Mouse (Mus musculus): ENCODE data around the gene Ankmy2. TPM values are rescaled to one million over a fixed set of nuclear protein-coding genes. Genes with fewer than 3 reads are reported as not detected.
A peak's percentile ranks its signal among the peaks of the same experiment; 100 is the strongest.

The Ankmy2 gene
- total and polyA plus RNA-seq, 3 experiments = 7.0 to 15.5 (median 13.3) TPM

DNA sequence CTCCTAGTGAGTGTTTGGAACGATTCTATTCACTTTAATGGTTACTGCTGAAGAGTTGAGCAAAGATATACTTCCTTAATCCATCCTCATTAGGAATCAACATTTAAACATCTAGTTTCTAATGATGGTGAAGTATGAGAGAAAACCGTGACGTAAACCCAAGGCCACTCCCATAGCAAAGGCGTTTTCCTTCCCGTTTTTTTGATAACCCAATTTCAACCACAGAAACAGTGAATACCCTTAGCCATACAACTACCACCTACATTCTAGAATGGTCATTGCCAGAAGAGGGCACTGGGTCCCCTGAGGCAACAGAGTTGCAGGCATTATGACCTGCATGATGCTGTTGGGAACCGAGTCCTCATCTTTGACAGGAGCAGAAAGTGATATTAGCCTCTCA lies 39.8 kb upstream of the Ankmy2 start:
- H3K4me1 ChIP-seq (ENCODE audit: control insufficient read depth, insufficient read depth, low read length) = no peaks in the 10 kb centered on the region
- H3K27ac ChIP-seq = no peak overlapping the region
- H3K27me3 ChIP-seq (ENCODE audit: control insufficient read depth, insufficient read depth, low read length) = no peaks in the 10 kb centered on the region
- TF ChIP-seq EP300 (IDR thresholded peaks at IDR 0.05; ENCODE audit: insufficient read depth, low read depth, low read length) (no peak), CTCF (IDR thresholded peaks at IDR 0.05) (0 out of 2 replicates have a peak, but pooled peaks have one; percentile 8)
- peaks cover 2% of the 10 kb centered on the region; the same call in 1 of the 2 replicates for H3K36me3 ChIP-seq (ENCODE audit: control insufficient read depth, insufficient read depth, low read length)
- DNase-seq = no peak
- no peak overlapping the region for H3K4me3 ChIP-seq
- H3K79me2 ChIP-seq (replicated peaks; ENCODE audit: control insufficient read depth, insufficient read depth, low read length) = no peaks in the 10 kb centered on the region
- intact Hi-C loops (cut with DNase I) = loop anchor here (2.0 to 10.0 kb wide), 2 partner anchors 14 to 48 kb away; no protein-coding TSS in a partner anchor
- H3K9ac ChIP-seq (ENCODE audit: low read depth, low read length) = no peak overlapping the region
- WGBS = 87% methylated on average over 6 of the region's 6 CpGs

DNA sequence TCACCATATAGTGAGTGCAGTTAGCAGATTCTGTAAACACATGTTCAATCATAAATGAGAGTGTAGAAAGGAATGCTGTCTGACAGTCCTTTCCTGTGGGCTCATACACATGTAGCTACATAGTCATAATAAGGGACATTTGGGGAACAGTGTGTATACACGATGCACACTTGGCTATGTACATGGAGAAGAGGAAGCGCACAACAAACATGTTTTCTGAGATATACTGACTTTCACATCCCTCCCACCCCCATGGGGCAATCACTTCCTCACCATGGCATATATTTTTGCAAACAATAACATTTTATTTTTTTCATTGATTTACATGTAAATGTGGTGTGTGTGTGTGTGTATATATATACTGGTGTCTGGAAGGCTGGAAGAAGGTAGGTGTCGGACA lies 37.7 kb upstream of the Ankmy2 start:
- no peak for DNase-seq
- WGBS = 91% methylated on average over 3 of the region's 3 CpGs
- H3K79me2 ChIP-seq (replicated peaks; ENCODE audit: control insufficient read depth, insufficient read depth, low read length) = no peaks in the 10 kb centered on the region
- H3K27ac ChIP-seq = no peak overlapping the region
- no peaks in the 10 kb centered on the region for H3K4me1 ChIP-seq (ENCODE audit: control insufficient read depth, insufficient read depth, low read length)
- intact Hi-C loops (cut with DNase I) = loop anchor here (10.0 kb wide), 1 partner anchor 46 kb away; no protein-coding TSS in a partner anchor
- no peak for TF ChIP-seq EP300 (IDR thresholded peaks at IDR 0.05; ENCODE audit: insufficient read depth, low read depth, low read length)
- TF ChIP-seq CTCF (IDR thresholded peaks at IDR 0.05) = no peak
- no peak for TF ChIP-seq POLR2A (IDR thresholded peaks at IDR 0.05; ENCODE audit: insufficient read depth, low read depth, low read length)
- H3K27me3 ChIP-seq (ENCODE audit: control insufficient read depth, insufficient read depth, low read length) = no peaks in the 10 kb centered on the region
- no peak overlapping the region for H3K4me3 ChIP-seq
- no peak overlapping the region for H3K9ac ChIP-seq (ENCODE audit: low read depth, low read length)
- H3K36me3 ChIP-seq (ENCODE audit: control insufficient read depth, insufficient read depth, low read length) = peaks cover 2% of the 10 kb centered on the region; the same call in 1 of the 2 replicates

DNA sequence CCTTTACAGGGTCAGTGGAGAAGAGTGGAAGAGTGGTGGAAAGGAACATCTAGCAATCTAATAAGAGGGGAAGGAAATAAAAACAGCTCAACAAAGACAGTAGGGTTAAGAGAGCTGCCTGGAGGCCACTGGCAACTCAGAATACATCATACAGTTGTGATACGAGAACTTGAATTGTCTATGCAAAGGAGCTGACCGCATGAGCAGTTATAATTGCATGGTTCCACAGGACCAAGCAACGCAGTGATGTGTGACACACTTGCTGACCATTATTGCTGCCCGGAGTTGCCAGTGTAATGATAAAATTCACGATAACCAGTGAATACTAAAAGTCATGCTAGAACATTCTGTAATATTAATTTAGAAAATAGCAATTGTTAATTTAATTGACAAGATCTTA lies 30.9 kb upstream of the Ankmy2 start:
- Histone ChIP-seq H3K4me1 (ENCODE audit: control insufficient read depth, insufficient read depth, low read length) (no peaks in the 10 kb centered on the region; the same call in 1 of the 2 replicates), H3K36me3 (ENCODE audit: control insufficient read depth, insufficient read depth, low read length) (peaks cover 2% of the 10 kb centered on the region), H3K79me2 (replicated peaks; ENCODE audit: control insufficient read depth, insufficient read depth, low read length) (peaks cover 2% of the 10 kb centered on the region), H3K4me3 (no peak overlapping the region), H3K27me3 (ENCODE audit: control insufficient read depth, insufficient read depth, low read length) (no peaks in the 10 kb centered on the region), H3K9ac (ENCODE audit: low read depth, low read length) (no peak overlapping the region), H3K27ac (no peak overlapping the region)
- DNase-seq = no peak
- intact Hi-C loops (cut with DNase I) = no loop called here
- WGBS = 96% methylated on average over 5 of the region's 5 CpGs
- TF ChIP-seq EP300 (IDR thresholded peaks at IDR 0.05; ENCODE audit: insufficient read depth, low read depth, low read length) (no peak), POLR2A (IDR thresholded peaks at IDR 0.05; ENCODE audit: insufficient read depth, low read depth, low read length) (no peak), CTCF (IDR thresholded peaks at IDR 0.05) (no peak)

DNA sequence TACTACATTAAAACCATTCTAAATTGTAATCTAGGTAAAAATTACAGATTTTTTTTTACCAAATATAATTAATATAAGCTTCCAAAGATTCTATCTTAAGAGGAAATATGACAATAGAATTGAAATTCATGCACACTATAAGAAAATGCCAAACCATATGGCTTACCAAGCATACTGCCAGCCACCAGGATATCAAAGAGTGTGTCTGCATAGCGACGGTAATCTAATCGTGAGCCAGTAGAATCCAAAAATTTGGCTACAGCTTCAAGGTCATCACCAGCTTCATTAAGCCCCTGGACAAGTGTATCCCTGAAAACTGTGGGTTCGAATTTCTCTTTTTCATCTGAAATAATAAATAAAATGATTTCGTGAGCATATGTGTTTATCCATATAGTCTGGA lies 27.1 kb upstream of the Ankmy2 start:
- WGBS = 76% methylated on average over 5 of the region's 5 CpGs
- intact Hi-C loops (cut with DNase I) = loop anchor here (2.0 kb wide), 1 partner anchor 13 kb away; no protein-coding TSS in a partner anchor
- Histone ChIP-seq H3K4me1 (ENCODE audit: control insufficient read depth, insufficient read depth, low read length) (no peaks in the 10 kb centered on the region; the same call in none of the 2 replicates), H3K36me3 (ENCODE audit: control insufficient read depth, insufficient read depth, low read length) (peaks cover 15% of the 10 kb centered on the region), H3K79me2 (replicated peaks; ENCODE audit: control insufficient read depth, insufficient read depth, low read length) (peaks cover 2% of the 10 kb centered on the region), H3K4me3 (no peak overlapping the region), H3K27me3 (ENCODE audit: control insufficient read depth, insufficient read depth, low read length) (no peaks in the 10 kb centered on the region), H3K9ac (ENCODE audit: low read depth, low read length) (no peak overlapping the region), H3K27ac (no peak overlapping the region)
- TF ChIP-seq POLR2A (IDR thresholded peaks at IDR 0.05; ENCODE audit: insufficient read depth, low read depth, low read length) (no peak), EP300 (IDR thresholded peaks at IDR 0.05; ENCODE audit: insufficient read depth, low read depth, low read length) (no peak), CTCF (IDR thresholded peaks at IDR 0.05) (no peak)
- DNase-seq = no peak

DNA sequence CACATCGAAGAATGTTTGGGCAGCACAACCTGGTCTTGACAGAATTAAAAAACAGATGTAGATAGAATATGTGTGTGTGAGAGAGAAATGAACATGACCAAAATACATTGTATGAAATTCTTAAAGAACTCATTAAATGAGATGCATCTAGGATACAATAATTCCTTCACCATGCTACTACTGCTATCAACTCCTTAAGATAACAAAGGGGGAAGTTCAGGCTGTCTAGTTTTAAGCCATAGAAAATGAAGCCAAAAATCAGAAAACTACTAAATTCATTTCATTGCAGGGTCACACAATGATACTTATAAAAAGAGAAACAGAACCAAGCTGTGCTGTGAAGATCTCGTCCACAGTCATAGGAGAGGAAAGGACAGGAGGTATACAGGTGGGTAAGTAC lies 24.7 kb upstream of the Ankmy2 start:
- no peak for TF ChIP-seq EP300 (IDR thresholded peaks at IDR 0.05; ENCODE audit: insufficient read depth, low read depth, low read length)
- TF ChIP-seq POLR2A (IDR thresholded peaks at IDR 0.05; ENCODE audit: insufficient read depth, low read depth, low read length) = no peak
- TF ChIP-seq CTCF (IDR thresholded peaks at IDR 0.05) = no peak
- Histone ChIP-seq H3K27me3 (ENCODE audit: control insufficient read depth, insufficient read depth, low read length) (no peaks in the 10 kb centered on the region), H3K79me2 (replicated peaks; ENCODE audit: control insufficient read depth, insufficient read depth, low read length) (peaks cover 7% of the 10 kb centered on the region), H3K4me3 (no peak overlapping the region), H3K36me3 (ENCODE audit: control insufficient read depth, insufficient read depth, low read length) (peaks cover 24% of the 10 kb centered on the region), H3K27ac (no peak overlapping the region), H3K9ac (ENCODE audit: low read depth, low read length) (no peak overlapping the region), H3K4me1 (ENCODE audit: control insufficient read depth, insufficient read depth, low read length) (peaks cover 4% of the 10 kb centered on the region; the same call in 1 of the 2 replicates)
- no peak for DNase-seq
- intact Hi-C loops (cut with DNase I) = no loop called here
- 90% methylated on average over 2 of the region's 2 CpGs for WGBS

DNA sequence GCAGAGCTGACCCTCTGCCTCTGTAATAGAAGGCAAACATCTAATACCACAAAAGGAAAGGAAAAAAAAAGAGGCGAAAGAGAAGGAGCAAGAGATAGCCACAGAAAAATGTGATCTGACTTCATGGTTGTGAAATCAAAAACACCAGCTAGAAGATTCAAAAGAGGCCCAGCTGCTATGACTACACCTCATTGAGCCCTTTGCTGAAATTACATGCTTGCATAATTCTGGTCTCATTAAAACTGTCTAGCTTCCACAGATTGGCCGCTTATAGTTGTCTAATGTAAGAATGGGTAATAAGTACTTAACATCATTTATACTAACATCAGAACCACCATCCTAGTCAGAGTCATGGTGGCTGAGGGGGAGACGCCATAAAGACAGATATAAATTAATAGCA lies 24.2 kb upstream of the Ankmy2 start:
- intact Hi-C loops (cut with DNase I) = no loop called here
- H3K4me1 ChIP-seq (ENCODE audit: control insufficient read depth, insufficient read depth, low read length) = peaks cover 5% of the 10 kb centered on the region; the same call in 1 of the 2 replicates
- no peaks in the 10 kb centered on the region for H3K27me3 ChIP-seq (ENCODE audit: control insufficient read depth, insufficient read depth, low read length)
- no peak for DNase-seq
- WGBS = 89% methylated on average over 3 of the region's 3 CpGs
- TF ChIP-seq EP300 (IDR thresholded peaks at IDR 0.05; ENCODE audit: insufficient read depth, low read depth, low read length) (no peak), CTCF (IDR thresholded peaks at IDR 0.05) (no peak)
- H3K9ac ChIP-seq (ENCODE audit: low read depth, low read length) = no peak overlapping the region
- no peak overlapping the region for H3K4me3 ChIP-seq
- H3K36me3 ChIP-seq (ENCODE audit: control insufficient read depth, insufficient read depth, low read length) = peaks cover 26% of the 10 kb centered on the region
- H3K27ac ChIP-seq = no peak overlapping the region; the same call in 1 of the 2 replicates
- peaks cover 8% of the 10 kb centered on the region for H3K79me2 ChIP-seq (replicated peaks; ENCODE audit: control insufficient read depth, insufficient read depth, low read length)
